Mouse (Mus musculus) erythroid progenitor cell, adult 5-6 weeks (primary cell): Measurements from ENCODE around the gene Slc6a3. TPM values are rescaled to one million over a fixed set of nuclear protein-coding genes. Genes with fewer than 3 reads are reported as not detected.
A peak's percentile ranks its signal among the peaks of the same experiment; 100 is the strongest.

Experiments
- ATAC-seq: replicated peaks from 2 replicates; pipeline ENCODE4 v1.8.0; 2016; ENCODE audit warnings: moderate number of reproducible peaks, mild to moderate bottlenecking, moderate TSS enrichment, inconsistent platforms; ENCODE audit not compliant: poor library complexity, low FRiP score, severe bottlenecking
- total RNA-seq, 2 experiments: library from RNA; stranded (forward) in 1 of 2; stranded (reverse) in 1 of 2; fragments of 150-400 nt in 1 of 2; fragments of 186-747, 209-891 nt in 1 of 2; gene quantifications; 2 replicates each; pipeline versions ENCODE4 v1.2.3 to v1.2.4; 2015 to 2017; ENCODE audit warnings: low replicate concordance in 2 of 2

Gene Slc6a3
- total RNA-seq, 2 experiments from 2014 or later: not detected

DNA sequence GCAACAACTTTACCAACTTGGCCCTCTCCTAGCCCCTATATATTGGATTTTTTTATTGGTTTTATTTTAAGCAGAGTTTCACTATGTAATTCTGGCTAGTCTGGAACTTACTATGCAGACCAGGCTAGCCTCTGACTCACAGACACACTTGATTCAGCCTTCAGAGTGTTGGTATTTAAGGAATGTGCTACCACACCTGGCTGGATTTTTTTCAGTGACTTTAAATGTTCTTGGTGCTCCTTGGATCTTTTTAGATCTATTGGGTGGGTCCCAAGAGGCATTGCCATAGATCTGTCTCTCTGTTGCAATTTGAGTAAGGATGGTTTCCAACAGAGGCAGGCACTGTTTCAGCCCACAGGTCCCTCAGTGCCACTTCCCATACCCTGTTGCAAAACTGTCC is 38.5 kb downstream of the Slc6a3 start:
- ATAC-seq: no peak

DNA sequence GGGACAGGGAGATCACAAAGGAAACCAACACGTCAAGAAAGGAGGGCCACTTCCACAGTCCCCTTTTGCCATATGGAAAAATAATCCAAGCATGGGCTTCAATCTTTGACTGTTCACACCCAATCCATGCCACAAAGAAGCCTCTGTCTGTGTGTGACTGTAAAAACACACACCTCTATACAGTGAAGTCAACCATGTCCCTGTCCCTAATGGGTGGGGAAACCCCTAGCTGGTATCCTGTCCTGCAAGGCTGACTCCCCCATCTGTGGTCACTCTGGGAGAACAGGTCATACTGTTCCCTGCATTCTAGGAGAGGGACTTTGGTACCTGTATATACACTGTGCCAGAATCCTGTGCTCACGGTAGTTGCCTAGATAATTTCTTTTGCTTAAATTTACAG is 40.7 kb downstream of the Slc6a3 start:
- no peak for ATAC-seq

DNA sequence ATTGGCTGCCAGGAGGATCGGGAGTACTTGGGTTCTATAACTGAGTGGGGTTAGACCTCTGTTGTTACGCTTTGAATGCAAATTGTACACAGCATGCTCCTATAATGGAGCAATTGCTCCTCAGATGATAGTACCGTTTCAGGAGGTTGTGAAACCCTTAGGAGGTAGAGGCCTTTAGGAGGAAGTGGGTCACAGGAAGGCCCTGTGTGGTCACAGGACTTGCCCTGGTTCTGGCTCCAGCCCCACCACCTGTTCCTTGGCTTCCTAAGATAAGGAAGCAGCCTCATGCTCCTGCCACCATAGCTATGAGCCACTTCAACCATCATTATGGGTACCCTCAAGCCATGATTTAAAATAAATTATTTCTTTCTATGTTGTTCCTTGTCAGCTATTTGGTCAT is 54.9 kb downstream of the Slc6a3 start:
- ATAC-seq: no peak

DNA sequence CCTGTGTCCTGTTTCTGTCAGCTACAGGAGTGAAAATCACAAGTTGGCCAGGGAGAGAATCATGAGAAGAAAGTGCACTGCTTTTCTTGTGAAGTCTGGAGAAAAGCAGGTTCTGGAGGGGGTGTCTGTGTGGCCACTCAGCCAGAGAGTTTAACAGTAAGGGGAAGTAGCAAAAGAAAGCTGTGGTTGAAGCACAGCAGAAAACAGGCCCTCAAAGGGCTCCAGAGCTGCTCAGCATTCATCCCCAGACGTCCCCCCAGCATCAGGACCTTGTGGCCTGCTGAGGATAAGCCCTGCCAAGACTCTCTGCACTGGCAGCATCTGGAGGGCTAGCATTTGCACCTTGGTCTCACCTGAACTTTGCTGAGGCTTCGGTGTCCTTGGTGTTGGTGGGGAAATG is 56.0 kb downstream of the Slc6a3 start:
- no peak for ATAC-seq

DNA sequence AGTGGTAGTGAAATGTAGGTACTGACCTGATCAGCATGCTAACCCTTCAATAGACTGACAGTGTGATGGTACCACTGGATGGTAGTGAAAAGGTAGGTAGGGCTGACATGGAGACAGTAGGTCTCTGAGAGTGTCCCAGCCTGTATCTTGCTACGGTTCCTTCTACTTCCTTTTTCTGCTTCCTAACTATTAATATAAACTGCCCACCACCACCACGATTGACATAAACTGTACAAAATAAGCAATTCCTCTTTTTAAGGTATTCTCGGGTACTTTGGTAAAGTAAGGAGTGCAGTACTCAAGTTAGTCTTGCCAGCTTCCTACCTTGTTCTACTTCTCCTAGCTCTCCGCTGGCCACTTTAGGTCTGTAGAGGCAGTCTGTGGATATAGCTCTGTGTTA is 59.7 kb downstream of the Slc6a3 start:
- no peak for ATAC-seq

DNA sequence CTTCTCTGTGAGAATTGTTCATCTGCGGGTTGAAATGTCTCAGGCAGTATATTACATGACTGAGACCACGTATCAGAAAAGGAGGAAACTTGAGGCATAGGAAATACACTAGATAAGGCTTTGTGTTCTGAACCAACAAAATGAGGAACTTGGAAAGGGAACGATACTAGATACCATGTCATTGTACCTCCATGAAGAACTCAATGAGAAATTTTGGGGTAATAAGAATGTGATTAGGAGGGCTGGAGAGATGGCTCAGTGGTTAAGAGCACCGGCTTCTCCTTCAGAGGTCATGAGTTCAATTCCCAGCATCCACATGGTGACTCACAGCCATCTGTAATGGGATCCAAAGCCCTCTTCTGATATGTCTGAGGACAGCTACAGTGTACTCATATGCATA is 63.7 kb downstream of the Slc6a3 start:
- no peak for ATAC-seq

DNA sequence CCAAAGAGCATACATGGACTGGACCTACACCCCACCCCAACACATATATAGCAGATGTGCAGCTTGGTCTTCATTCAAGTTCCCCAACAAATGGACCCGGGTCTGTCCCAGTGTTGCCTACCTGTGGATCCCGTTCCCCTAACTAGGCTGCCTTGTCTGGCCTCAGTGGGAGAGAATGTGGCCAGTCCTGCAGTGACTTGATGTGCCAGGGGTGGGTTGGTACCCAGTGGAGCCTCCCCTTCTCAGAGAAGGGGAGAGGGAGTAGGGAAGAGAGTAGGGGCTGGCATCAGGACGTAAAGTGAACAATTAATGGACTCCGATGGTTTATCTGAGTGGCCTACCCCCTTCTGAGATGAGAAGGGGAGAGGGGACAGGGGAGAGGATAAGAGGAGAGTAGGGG is 66.5 kb downstream of the Slc6a3 start:
- ATAC-seq: no peak

DNA sequence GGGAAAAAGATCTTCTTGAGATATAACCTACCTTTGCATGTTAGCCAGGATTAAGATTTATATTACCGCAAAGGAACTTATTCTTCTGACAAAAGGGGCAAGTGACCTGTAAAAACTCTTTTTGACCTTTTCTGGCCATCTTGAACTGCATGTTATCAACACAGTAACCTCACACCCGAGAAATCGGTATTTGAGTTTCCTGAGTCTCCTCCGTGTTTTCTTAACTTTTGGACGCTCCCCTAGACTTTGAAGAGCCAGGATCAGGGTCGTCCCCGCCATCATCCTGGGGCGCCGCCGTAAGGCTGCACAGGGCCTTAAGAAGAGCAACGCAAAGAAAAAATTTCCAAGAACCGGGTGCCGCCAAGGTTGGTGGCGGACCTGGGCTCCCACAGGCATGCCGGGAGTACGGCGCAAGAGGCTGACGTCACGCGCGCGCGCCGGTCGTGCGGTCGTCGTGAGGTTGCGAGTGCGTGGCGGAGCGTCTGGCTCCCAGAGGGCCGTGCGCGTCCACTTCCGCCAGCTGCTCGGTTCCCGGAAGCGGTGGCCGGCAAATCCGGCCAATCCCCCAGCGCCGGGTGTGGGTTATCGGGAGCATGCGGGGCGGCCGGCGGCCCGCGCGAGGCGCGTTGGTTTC is 67.1 kb downstream of the Slc6a3 start, which contains the start of gene Clptm1l:
TSS of gene Clptm1l (plus strand) at position 485 of the 634 bp plus-strand sequence.
- ATAC-seq: peak; percentile 98

DNA sequence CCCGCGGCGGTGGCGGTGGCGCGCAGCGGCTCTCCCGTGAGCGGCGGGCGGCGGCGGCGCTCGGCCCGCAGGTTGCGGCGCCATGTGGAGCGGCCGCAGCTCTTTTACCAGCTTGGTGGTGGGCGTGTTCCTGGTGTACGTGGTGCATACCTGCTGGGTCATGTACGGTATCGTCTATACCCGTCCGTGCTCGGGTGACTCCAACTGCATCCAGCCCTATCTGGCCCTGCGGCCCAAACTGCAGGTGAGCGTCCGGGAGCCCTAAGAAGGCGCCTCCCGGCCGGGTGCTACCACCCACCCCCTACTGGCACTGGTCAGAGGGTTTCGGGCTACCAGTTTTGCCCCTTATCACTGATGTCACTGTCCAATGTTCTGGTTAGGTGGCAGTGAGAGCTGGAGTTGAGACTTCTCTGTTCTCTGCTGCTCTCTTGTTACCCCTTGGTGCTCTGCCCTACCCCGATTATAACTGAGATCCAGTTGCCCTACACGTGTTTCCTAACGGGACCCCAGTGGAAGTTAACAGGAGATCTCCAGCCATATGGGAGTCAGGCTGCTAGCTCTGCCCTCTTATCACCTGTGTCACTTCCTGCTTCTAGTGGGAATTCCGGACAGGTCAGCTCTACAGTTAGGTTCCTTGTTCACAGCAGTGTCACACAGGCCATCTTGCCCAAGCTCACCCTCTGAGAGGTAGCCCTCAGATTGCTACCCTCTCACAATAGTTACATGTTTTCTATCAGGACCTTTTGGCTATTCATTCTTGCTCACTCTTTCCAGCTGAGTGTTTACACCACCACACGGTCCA is 67.8 kb downstream of the Slc6a3 start:
- ATAC-seq: peak; percentile 44

DNA sequence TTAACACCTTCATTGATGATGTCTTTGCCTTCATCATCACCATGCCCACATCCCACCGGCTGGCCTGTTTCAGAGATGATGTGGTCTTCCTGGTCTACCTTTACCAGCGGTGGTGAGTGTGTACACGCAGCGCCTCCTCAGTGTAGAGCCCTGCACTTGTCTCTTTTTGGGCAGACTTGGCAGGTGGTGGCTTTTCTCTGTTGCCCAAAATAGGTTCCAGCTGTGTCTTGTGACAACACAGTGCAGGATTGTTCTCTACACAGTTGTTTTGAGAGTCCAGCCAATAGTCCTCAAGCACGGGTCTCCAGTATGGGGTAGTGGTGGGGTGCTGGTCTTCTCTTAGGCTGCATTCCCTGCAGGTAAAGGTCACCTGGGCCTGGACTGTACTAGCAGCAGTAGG is 81.9 kb downstream of the Slc6a3 start:
- ATAC-seq: no peak

DNA sequence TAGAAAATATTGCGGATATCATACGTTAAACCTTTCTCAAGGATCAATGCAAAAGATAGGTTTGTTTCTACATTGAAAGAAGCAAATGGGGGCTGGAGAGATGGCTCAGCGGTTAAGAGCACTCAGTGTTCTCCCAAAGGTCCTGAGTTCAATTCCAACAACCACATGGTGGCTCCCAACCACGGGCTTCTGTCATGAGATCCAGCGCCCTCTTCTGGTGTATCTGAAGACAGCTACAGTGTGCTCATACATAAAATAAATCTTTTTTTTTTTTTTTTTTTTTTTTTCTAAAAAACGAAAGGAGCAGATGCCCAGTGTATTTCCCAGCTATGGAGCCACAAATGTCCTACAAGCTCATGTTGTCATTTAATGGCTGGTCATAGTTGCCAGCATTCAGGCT is 84.1 kb downstream of the Slc6a3 start:
- ATAC-seq: no peak

DNA sequence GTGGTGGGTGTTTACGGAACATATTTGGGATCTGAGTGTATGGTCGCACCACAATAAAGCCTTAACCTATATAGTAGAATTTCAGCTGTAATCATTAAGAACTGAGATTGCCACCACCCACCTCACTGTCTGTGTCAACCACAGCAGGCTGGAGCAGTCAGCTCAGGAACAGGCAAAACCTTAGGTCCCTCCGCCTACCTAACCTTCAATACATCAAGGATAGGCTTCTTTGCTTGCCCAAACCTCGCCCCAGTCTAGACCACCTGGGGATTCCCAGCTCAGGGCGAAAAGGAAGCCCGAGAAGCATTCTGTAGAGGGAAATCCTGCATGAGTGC is 89.8 kb downstream of the Slc6a3 start:
- no peak for ATAC-seq

DNA sequence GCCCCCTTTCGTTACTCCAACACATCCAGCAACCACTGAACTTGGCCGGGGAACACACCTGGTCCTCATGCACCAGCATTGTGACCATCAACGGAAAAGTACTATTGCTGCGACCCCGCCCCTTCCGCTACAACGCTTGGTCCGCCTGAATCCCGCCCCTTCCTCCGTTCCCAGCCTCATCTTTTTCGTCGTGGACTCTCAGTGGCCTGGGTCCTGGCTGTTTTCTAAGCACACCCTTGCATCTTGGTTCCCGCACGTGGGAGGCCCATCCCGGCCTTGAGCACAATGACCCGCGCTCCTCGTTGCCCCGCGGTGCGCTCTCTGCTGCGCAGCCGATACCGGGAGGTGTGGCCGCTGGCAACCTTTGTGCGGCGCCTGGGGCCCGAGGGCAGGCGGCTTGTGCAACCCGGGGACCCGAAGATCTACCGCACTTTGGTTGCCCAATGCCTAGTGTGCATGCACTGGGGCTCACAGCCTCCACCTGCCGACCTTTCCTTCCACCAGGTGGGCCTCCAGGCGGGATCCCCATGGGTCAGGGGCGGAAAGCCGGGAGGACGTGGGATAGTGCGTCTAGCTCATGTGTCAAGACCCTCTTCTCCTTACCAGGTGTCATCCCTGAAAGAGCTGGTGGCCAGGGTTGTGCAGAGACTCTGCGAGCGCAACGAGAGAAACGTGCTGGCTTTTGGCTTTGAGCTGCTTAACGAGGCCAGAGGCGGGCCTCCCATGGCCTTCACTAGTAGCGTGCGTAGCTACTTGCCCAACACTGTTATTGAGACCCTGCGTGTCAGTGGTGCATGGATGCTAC is 90.4 kb downstream of the Slc6a3 start, which contains the start of gene Tert:
TSS of gene Tert (plus strand) at position 167 of the 805 bp plus-strand sequence.
- ATAC-seq: no peak

Other genes with a start within 250 kb of the Slc6a3 start
- 25.9 and 28.9 TPM in 2 replicates for gene Mrpl36, start 208.2 kb upstream of the Slc6a3 start, total RNA-seq (2015; ENCODE audit: low replicate concordance)
- 4.2 and 7.8 TPM in 2 replicates for gene Mrpl36, start 208.2 kb upstream of the Slc6a3 start, total RNA-seq (2017; ENCODE audit: low replicate concordance)
- gene Ndufs6, start 208.2 kb upstream of the Slc6a3 start, total RNA-seq (2015; ENCODE audit: low replicate concordance): 57.4 and 76.8 TPM in 2 replicates
- gene Ndufs6, start 208.2 kb upstream of the Slc6a3 start, total RNA-seq (2017; ENCODE audit: low replicate concordance): 37.9 and 55.8 TPM in 2 replicates
- gene Lpcat1, start 69.5 kb upstream of the Slc6a3 start, total RNA-seq (2015; ENCODE audit: low replicate concordance): 241 and 302 TPM in 2 replicates
- 359 and 488 TPM in 2 replicates for gene Lpcat1, start 69.5 kb upstream of the Slc6a3 start, total RNA-seq (2017; ENCODE audit: low replicate concordance)
- 86.8 and 99.1 TPM in 2 replicates for gene Clptm1l, start 67.3 kb downstream of the Slc6a3 start, total RNA-seq (2015; ENCODE audit: low replicate concordance)
- gene Clptm1l, start 67.3 kb downstream of the Slc6a3 start, total RNA-seq (2017; ENCODE audit: low replicate concordance): 30.0 and 51.1 TPM in 2 replicates
- gene Tert, start 90.2 kb downstream of the Slc6a3 start, total RNA-seq (2015; ENCODE audit: low replicate concordance): 2.1 TPM in 1 of 2 replicates, not detected in the other
- gene Tert, start 90.2 kb downstream of the Slc6a3 start, total RNA-seq (2017; ENCODE audit: low replicate concordance): 0.77 TPM in 1 of 2 replicates, not detected in the other
- gene Slc6a18, start 141.3 kb downstream of the Slc6a3 start, total RNA-seq (2015; ENCODE audit: low replicate concordance): not detected in 2 replicates
- gene Slc6a18, start 141.3 kb downstream of the Slc6a3 start, total RNA-seq (2017; ENCODE audit: low replicate concordance): not detected in 2 replicates
- gene Slc6a19, start 168.1 kb downstream of the Slc6a3 start, total RNA-seq (2015; ENCODE audit: low replicate concordance): not detected in 2 replicates
- not detected in 2 replicates for gene Slc6a19, start 168.1 kb downstream of the Slc6a3 start, total RNA-seq (2017; ENCODE audit: low replicate concordance)
- gene Slc12a7, start 196.3 kb downstream of the Slc6a3 start, total RNA-seq (2015; ENCODE audit: low replicate concordance): 1.7 and 4.3 TPM in 2 replicates
- gene Slc12a7, start 196.3 kb downstream of the Slc6a3 start, total RNA-seq (2017; ENCODE audit: low replicate concordance): 1.1 and 1.5 TPM in 2 replicates